Mouse (Mus musculus): ENCODE data around the gene Olfr930. TPM values are rescaled to one million over a fixed set of nuclear protein-coding genes. Genes with fewer than 3 reads are reported as not detected.

Gene Olfr930
- not detected in 2 replicates for polyA plus RNA-seq (2015; fragmentation: Nextera tagmentation; extraction: Ambion mirVana)

DNA sequence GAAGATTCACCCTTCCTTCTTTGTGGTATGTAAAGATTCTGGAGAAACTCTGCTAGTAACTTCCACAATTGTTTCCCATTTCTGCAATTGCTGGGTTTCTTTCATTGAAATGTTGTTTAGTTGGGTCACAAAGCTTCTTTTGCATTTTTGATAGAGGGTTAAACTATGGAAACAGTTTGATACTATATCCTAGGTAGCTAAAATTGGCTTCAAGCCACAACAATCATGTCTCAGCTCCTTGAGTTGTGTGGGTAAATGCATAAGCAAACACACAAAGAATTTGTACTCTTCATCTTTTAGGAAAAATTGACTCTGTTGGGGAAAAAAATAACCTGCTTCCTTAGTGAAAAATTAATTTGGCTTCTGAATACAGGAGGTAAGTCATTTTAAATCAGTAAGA is at the start of gene Olfr930:
Gene Olfr930 (plus strand): TSS at position 301 of the 400 bp plus-strand sequence.
- no peak within 1 kb of the TSS for H3K4me2 ChIP-seq
- no peak within 1 kb of the TSS for H3K9ac ChIP-seq
- no peaks in the 10 kb centered on the region for H3K27me3 ChIP-seq
- no peak for ATAC-seq (ENCODE audit: insufficient number of reproducible peaks, insufficient read depth, low FRiP score, low TSS enrichment, low read depth)
- H3K4me1 ChIP-seq: no peaks in the 10 kb centered on the region
- no peaks in the 10 kb centered on the region for H3K36me3 ChIP-seq
- H3K27ac ChIP-seq: no peak within 1 kb of the TSS
- no peak within 1 kb of the TSS for H3K4me3 ChIP-seq
- H3K9me3 ChIP-seq: no peaks in the 10 kb centered on the region

DNA sequence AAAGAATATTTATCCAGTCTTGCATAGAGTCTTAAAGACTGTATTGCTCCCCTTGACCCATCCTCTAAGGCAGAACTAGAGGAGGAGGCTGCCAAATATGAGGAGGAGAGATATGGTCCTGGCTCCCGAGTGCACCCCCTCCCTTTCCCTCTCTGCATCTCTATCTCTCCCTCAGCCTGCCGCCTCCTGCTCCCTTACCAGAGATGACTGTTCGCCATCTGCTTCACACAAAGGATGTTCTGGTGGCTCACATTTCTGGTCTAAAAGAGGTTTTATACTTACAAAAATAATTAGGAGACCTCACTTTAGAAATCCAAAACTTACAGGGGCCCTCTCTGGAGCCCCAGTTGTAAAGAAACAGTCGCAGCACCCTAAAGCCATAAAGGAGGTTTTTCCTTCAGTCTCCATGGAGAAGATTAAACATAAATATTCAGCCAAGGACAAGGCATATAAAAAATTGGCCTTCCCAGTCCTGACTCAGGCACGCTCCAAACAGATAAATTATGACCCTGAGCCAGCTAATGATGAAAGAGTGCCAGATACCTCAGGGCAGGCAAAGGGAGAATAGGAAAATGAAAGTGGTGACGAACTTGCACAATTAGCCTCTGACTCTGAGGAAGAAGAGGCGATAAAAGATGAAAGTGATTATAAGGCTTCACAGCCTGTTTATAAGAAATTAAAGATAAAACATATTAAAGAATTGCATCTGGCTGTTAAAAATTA is 24.0 kb downstream of the Olfr930 start:
- no peak overlapping the region for H3K9ac ChIP-seq
- H3K27ac ChIP-seq: no peak overlapping the region
- no peak overlapping the region for H3K4me3 ChIP-seq
- H3K36me3 ChIP-seq: no peaks in the 10 kb centered on the region
- no peaks in the 10 kb centered on the region for H3K9me3 ChIP-seq
- ATAC-seq (ENCODE audit: insufficient number of reproducible peaks, insufficient read depth, low FRiP score, low TSS enrichment, low read depth): no peak
- no peaks in the 10 kb centered on the region for H3K27me3 ChIP-seq
- no peak overlapping the region for H3K4me2 ChIP-seq
- no peaks in the 10 kb centered on the region for H3K4me1 ChIP-seq
- WGBS: 76% methylated on average over 7 of the region's 7 CpGs

DNA sequence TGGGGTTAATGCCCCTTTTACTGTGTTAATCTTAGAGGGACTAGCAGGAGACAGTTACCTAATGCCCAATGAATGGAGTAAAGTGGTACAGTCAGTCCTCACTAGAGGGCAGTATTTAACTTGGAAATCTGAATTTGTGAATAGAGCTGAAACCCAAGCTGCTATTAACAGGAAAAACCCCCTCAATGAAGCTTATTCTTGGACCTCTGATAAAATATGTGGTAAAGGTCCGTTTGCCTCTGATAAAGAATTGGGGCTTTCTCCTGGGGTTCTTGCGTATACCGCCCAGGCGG is 24.5 kb downstream of the Olfr930 start:
- no peaks in the 10 kb centered on the region for H3K9me3 ChIP-seq
- no peak overlapping the region for H3K9ac ChIP-seq
- H3K36me3 ChIP-seq: no peaks in the 10 kb centered on the region
- ATAC-seq (ENCODE audit: insufficient number of reproducible peaks, insufficient read depth, low FRiP score, low TSS enrichment, low read depth): no peak
- no peak overlapping the region for H3K4me2 ChIP-seq
- H3K27ac ChIP-seq: no peak overlapping the region
- no peak overlapping the region for H3K4me3 ChIP-seq
- no peaks in the 10 kb centered on the region for H3K27me3 ChIP-seq
- 81% methylated on average over 4 of the region's 4 CpGs for WGBS
- H3K4me1 ChIP-seq: no peaks in the 10 kb centered on the region

GRCm38 (mm10) chr9:38972013-38972412 is 42.4 kb downstream of the Olfr930 start, which contains the start of gene Olfr933:
TSS of gene Olfr933 (plus strand) at chr9:38972313.
- Histone ChIP-seq H3K27me3 (no peaks in the 10 kb centered on the region), H3K4me2 (no peak within 1 kb of the TSS), H3K27ac (no peak within 1 kb of the TSS), H3K9me3 (no peaks in the 10 kb centered on the region; the same call in 1 of the 2 replicates), H3K4me3 (no peak within 1 kb of the TSS), H3K36me3 (no peaks in the 10 kb centered on the region), H3K4me1 (no peaks in the 10 kb centered on the region), H3K9ac (no peak within 1 kb of the TSS)
- ATAC-seq (ENCODE audit: insufficient number of reproducible peaks, insufficient read depth, low FRiP score, low TSS enrichment, low read depth): no peak
- WGBS: 83% methylated on average over 4 of the region's 4 CpGs

Other genes with a start within 250 kb of the Olfr930 start
- not detected in 2 replicates for gene Olfr919, start 226.1 kb upstream of the Olfr930 start, polyA plus RNA-seq (2015; fragmentation: Nextera tagmentation; extraction: Ambion mirVana)
- gene Vwa5a, start 211.5 kb upstream of the Olfr930 start, polyA plus RNA-seq (2015; fragmentation: Nextera tagmentation; extraction: Ambion mirVana): 19.4 and 22.7 TPM in 2 replicates
- gene Olfr920, start 177.5 kb upstream of the Olfr930 start, polyA plus RNA-seq (2015; fragmentation: Nextera tagmentation; extraction: Ambion mirVana): 0.04 TPM in 1 of 2 replicates, not detected in the other
- not detected in 2 replicates for gene Olfr921, start 156.7 kb upstream of the Olfr930 start, polyA plus RNA-seq (2015; fragmentation: Nextera tagmentation; extraction: Ambion mirVana)
- gene Olfr922, start 115.2 kb upstream of the Olfr930 start, polyA plus RNA-seq (2015; fragmentation: Nextera tagmentation; extraction: Ambion mirVana): not detected in 2 replicates
- 0.10 TPM in 1 of 2 replicates, not detected in the other for gene Olfr923, start 103.3 kb upstream of the Olfr930 start, polyA plus RNA-seq (2015; fragmentation: Nextera tagmentation; extraction: Ambion mirVana)
- not detected in 2 replicates for gene Olfr924, start 85.4 kb upstream of the Olfr930 start, polyA plus RNA-seq (2015; fragmentation: Nextera tagmentation; extraction: Ambion mirVana)
- gene Olfr26, start 74.7 kb upstream of the Olfr930 start, polyA plus RNA-seq (2015; fragmentation: Nextera tagmentation; extraction: Ambion mirVana): not detected in 2 replicates
- not detected in 2 replicates for gene Olfr926, start 52.7 kb upstream of the Olfr930 start, polyA plus RNA-seq (2015; fragmentation: Nextera tagmentation; extraction: Ambion mirVana)
- gene Olfr933, start 42.5 kb downstream of the Olfr930 start, polyA plus RNA-seq (2015; fragmentation: Nextera tagmentation; extraction: Ambion mirVana): not detected in 2 replicates
- not detected in 2 replicates for gene Olfr934, start 58.5 kb downstream of the Olfr930 start, polyA plus RNA-seq (2015; fragmentation: Nextera tagmentation; extraction: Ambion mirVana)
- not detected in 2 replicates for gene Olfr935, start 69.9 kb downstream of the Olfr930 start, polyA plus RNA-seq (2015; fragmentation: Nextera tagmentation; extraction: Ambion mirVana)
- not detected in 2 replicates for gene Olfr146, start 93.6 kb downstream of the Olfr930 start, polyA plus RNA-seq (2015; fragmentation: Nextera tagmentation; extraction: Ambion mirVana)
- not detected in 2 replicates for gene Olfr937, start 135.1 kb downstream of the Olfr930 start, polyA plus RNA-seq (2015; fragmentation: Nextera tagmentation; extraction: Ambion mirVana)
- not detected in 2 replicates for gene Olfr938, start 149.1 kb downstream of the Olfr930 start, polyA plus RNA-seq (2015; fragmentation: Nextera tagmentation; extraction: Ambion mirVana)
- not detected in 2 replicates for gene Olfr27, start 198.3 kb downstream of the Olfr930 start, polyA plus RNA-seq (2015; fragmentation: Nextera tagmentation; extraction: Ambion mirVana)
- not detected in 2 replicates for gene Olfr943, start 236.5 kb downstream of the Olfr930 start, polyA plus RNA-seq (2015; fragmentation: Nextera tagmentation; extraction: Ambion mirVana)